Mouse (Mus musculus): ENCODE results near the gene Kcnq4.

DNA sequence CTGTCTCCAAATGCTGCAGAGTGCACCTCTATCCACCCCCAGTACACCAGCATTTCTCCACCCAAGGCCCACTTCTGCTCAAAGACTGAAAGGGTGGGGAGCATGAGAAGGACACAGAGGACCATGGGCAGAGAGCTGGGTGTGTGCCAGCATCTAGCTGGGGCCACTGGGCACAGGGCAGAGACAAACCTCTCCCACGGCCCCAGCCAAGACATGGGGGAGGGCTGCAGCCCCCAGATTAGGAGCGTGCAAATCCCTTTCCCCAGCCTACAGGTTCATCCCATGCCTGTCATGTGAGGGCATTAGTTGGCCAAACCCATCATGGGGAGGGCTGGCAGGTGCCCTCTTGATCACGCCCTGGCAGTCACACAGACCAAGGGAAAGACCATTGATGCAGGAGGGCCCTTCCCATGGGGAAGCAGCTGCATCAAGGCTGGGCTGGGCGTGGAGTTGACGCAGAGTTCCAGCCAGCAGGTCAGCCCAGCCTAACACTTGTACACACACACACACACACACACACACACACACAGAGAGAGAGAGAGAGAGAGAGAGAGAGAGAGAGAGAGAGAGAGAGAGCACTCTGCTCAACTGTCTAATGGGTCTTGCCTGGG is 14.3 kb downstream of the Kcnq4 start:
- no peak for TF ChIP-seq POLR2A (IDR thresholded peaks at IDR 0.05; ENCODE audit: borderline replicate concordance, extremely low read depth, low read depth, low read length)
- TF ChIP-seq CTCF (IDR thresholded peaks at IDR 0.05; ENCODE audit: insufficient read depth, low read length) = no peak
